Mouse (Mus musculus): Measurements from ENCODE around the gene 9130230L23Rik.

The 9130230L23Rik gene

GRCm38 (mm10) chr5:66004134-66004925 lies at the start of gene 9130230L23Rik:
9130230L23Rik (minus strand) TSS chr5:66004285.
- no peak for DNase-seq (ENCODE audit: low read depth, low spot score)

- no peak for DNase-seq (ENCODE audit: low read depth, low spot score)
Measured at GRCm38 (mm10) chr5:66052777-66053548, 48.9 kb upstream of the 9130230L23Rik start.

- no peak for DNase-seq (ENCODE audit: low read depth, low spot score)
Measured at GRCm38 (mm10) chr5:66050841-66051240, 46.8 kb upstream of the 9130230L23Rik start.

GRCm38 (mm10) chr5:66046356-66046755 lies 42.3 kb upstream of the 9130230L23Rik start:
- no peak for DNase-seq (ENCODE audit: low read depth, low spot score)

GRCm38 (mm10) chr5:66043897-66044296 lies 39.8 kb upstream of the 9130230L23Rik start:
- DNase-seq (ENCODE audit: low read depth, low spot score): no peak

- no peak for DNase-seq (ENCODE audit: low read depth, low spot score)
Measured at GRCm38 (mm10) chr5:66042651-66043340, 38.7 kb upstream of the 9130230L23Rik start.

- DNase-seq (ENCODE audit: low read depth, low spot score): no peak
Measured at GRCm38 (mm10) chr5:66040744-66041279, 36.7 kb upstream of the 9130230L23Rik start.

GRCm38 (mm10) chr5:66039813-66040212 lies 35.7 kb upstream of the 9130230L23Rik start:
- no peak for DNase-seq (ENCODE audit: low read depth, low spot score)

- no peak for DNase-seq (ENCODE audit: low read depth, low spot score)
Measured at GRCm38 (mm10) chr5:66037066-66037465, 33.0 kb upstream of the 9130230L23Rik start.

- no peak for DNase-seq (ENCODE audit: low read depth, low spot score)
Measured at GRCm38 (mm10) chr5:66036440-66037054, 32.5 kb upstream of the 9130230L23Rik start.

- DNase-seq (ENCODE audit: low read depth, low spot score): no peak
Measured at GRCm38 (mm10) chr5:66034375-66035195, 30.5 kb upstream of the 9130230L23Rik start.

GRCm38 (mm10) chr5:66032826-66033225 lies 28.7 kb upstream of the 9130230L23Rik start:
- DNase-seq (ENCODE audit: low read depth, low spot score): no peak

GRCm38 (mm10) chr5:66031699-66032098 lies 27.6 kb upstream of the 9130230L23Rik start:
- no peak for DNase-seq (ENCODE audit: low read depth, low spot score)

- no peak for DNase-seq (ENCODE audit: low read depth, low spot score)
Measured at GRCm38 (mm10) chr5:66028232-66028631, 24.1 kb upstream of the 9130230L23Rik start.

- DNase-seq (ENCODE audit: low read depth, low spot score): no peak
Measured at GRCm38 (mm10) chr5:66027206-66027605, 23.1 kb upstream of the 9130230L23Rik start.

- no peak for DNase-seq (ENCODE audit: low read depth, low spot score)
Measured at GRCm38 (mm10) chr5:66026796-66027195, 22.7 kb upstream of the 9130230L23Rik start.

GRCm38 (mm10) chr5:66015449-66015961 lies 11.4 kb upstream of the 9130230L23Rik start:
- DNase-seq (ENCODE audit: low read depth, low spot score): no peak

GRCm38 (mm10) chr5:66014437-66014836 lies 10.4 kb upstream of the 9130230L23Rik start:
- DNase-seq (ENCODE audit: low read depth, low spot score): no peak

- no peak for DNase-seq (ENCODE audit: low read depth, low spot score)
Measured at GRCm38 (mm10) chr5:66013999-66014398, 9.9 kb upstream of the 9130230L23Rik start.

- no peak for DNase-seq (ENCODE audit: low read depth, low spot score)
Measured at GRCm38 (mm10) chr5:66008245-66008967, 4.3 kb upstream of the 9130230L23Rik start.

Measured in A20 (cell line).